Mouse (Mus musculus) E14TG2a.4 (cell line): Measurements from ENCODE around the gene Arhgap27.

Experiments
- CTCF ChIP-seq: conservative IDR thresholded peaks from 2 replicates; pipeline ENCODE4 v1.5.1; 2014; ENCODE audit warnings: low read length
- POU5F1 ChIP-seq: IDR thresholded peaks from 2 replicates; pipeline ENCODE4 v1.6.1; 2014; ENCODE audit warnings: low read length, borderline replicate concordance

DNA sequence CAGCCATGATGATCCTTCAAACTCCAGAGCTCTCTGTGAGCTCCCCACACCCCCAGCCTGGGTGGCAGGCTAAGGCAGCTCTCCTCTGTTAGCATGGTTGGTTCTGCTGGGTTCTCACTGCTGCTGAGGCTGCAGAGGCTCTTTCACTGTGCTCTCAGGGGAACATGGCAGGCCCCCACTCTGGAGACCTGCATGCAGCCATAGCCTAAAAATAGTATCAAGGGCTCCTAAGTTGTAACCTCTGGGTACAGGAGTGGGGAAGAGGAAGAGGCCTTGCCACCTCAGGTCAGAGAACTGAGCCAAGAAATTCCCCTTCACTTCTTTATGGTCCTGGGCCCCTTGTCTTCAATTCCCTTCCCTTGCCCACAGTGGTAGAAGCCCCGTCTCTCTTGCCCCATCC lies 19.6 kb downstream of the Arhgap27 start:
- TF ChIP-seq CTCF (no peak), POU5F1 (no peak)
